Mouse (Mus musculus) left cerebral cortex, postnatal 36 days (tissue): ENCODE results near the gene Ppt2. TPM values are rescaled to one million over a fixed set of nuclear protein-coding genes. Genes with fewer than 3 reads are reported as not detected.

ENCODE experiments used
- DNase-seq, 2 experiments: peaks; one replicate each; pipeline ENCODE4 v3.0.0; 2021 to 2022; ENCODE audit warnings: low spot score in 2 of 2, mixed read lengths in 1 of 2
- intact Hi-C: fragments of 180-260 bp; cut with DNase I; formaldehyde crosslinking; loops from one replicate; pipeline ENCODE4 v1.15.1; 2025
- total RNA-seq, 2 experiments: library from RNA; stranded (reverse); gene quantifications; 2 replicates each; pipeline ENCODE4 v1.2.3; 2021

Gene Ppt2
- total RNA-seq, 2 experiments from 2014 or later, result 37.2 to 47.1 TPM

DNA sequence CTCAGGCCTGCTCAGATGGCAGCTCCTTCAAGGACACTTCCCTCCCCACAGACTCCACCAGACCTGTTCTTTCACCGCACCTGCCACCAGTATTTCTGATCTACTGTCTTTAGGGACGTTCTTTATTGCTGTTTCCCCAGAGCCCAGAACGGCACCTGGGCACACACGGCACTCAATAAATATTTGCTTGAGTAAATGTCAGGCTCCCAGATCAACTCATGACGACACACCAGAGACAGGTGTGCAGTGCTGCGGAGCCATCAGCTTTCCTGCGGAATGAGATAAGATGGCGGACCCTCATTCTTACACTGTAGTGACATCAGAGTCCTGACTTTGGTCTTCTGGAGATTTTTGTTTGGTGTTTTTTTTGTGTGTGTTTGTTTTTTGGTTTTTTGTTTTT, 7.3 kb downstream of the Ppt2 start:
- intact Hi-C loops, result no loop called here

GRCm38 (mm10) chr17:34618999-34619398, 9.3 kb downstream of the Ppt2 start:
- DNase-seq, result no peak
- intact Hi-C loops, result no loop called here

More for the DNA sequence above, 7.3 kb downstream of the Ppt2 start:
- no peak for DNase-seq

GRCm38 (mm10) chr17:34615871-34616270, 12.4 kb downstream of the Ppt2 start, which contains the start of gene Egfl8:
Gene Egfl8 (minus strand): TSS chr17:34615971.
- no peak for DNase-seq
- intact Hi-C loops, result no loop called here

DNA sequence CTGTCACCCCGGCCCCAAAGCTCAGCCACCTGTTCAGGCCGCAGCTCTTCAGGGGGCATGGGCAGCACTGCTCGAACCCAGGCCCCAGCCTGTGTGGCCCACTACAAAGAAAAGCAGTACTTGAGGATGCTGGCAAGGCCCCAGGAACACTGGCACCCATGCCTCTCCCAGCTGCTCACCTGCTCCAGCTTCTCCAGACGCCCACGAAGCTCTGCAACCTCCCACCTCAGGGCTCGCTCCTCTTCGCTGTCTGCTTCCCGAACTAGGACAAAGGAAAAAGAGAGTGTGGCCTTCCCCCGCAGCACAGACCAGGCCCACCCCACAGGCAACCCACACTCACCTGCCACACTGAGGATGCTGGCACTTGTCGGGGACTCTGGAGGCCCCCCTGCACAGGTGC, 14.5 kb downstream of the Ppt2 start:
- intact Hi-C loops, result no loop called here
- DNase-seq, result no peak

DNA sequence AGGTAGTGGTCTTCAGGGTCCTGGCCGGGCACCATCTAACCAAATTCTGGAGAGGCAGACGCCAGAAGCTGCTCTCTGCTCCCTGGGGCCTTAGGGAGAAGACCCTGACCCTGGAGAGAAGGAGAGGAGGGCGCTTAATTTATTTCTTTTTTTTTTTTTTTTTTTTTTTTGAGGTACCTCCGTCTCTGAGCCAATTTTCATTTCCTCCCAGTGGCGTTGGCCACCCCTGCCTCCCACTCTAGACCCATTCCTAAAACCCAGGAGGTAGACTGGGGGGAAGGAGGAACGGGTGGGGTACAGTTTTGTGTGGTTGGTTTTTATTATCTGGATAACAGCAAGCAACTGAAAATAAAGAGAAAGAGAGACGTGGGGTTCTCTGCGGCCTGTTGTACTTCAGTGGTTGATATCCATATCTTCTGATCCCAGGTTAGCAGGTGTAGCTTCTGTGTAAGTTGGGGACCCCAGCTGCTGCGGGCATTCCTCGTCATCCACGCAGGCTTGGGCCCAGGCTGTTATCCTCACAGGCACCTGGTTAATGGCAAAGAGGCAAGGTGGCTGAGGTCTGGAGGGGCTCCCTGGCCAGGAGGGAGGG, 15.2 kb downstream of the Ppt2 start:
- no peak for DNase-seq
- intact Hi-C loops, result no loop called here

GRCm38 (mm10) chr17:34611050-34611449, 17.3 kb downstream of the Ppt2 start:
- intact Hi-C loops, result no loop called here
- DNase-seq, result no peak

- intact Hi-C loops, result no loop called here
- DNase-seq, result no peak
Observed at GRCm38 (mm10) chr17:34607997-34608396, 20.3 kb downstream of the Ppt2 start.

DNA sequence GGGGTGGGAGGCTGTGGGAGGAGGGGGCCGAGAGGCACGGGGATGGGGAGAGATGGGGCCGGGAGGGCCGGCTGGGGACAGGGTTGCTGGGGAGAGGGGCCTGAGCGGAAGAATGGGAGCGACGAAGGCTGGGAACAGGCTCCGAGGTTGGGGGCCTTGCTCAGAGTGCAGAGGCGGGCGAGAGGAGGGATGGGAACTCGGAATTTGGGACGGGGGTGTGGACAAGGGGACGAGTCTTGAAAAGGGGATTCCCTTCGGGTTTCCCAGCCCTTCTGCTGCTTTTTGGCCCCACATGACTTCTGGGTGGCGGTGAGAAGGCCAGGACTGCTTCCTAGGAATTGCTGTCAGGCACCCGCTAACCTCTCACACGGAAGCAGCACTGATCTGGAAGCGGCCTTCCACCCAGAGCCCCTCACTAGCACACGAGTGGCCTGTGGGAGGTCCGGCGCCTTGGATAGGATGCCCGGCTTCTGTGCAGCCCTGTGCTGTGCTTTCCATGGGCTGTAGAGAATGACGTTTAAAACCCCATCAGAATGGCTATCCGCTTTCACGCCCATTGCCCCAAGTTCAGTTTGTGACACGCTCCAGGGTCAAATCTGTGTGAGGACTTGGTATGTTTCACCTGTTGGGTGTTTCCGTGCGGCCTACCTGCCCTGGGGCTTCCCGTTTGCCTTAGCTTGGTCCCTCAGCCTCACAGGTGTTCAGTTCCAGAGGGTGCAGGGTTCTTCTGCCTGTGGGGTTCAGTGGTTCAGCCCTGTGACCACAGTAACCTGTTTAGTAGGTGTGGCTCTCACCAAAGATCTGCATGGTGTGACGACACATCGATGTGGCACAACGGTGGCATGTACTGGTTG, 21.9 kb downstream of the Ppt2 start:
- DNase-seq, result no peak
- intact Hi-C loops, result no loop called here

- peak; percentile 97 to 99 for DNase-seq
- intact Hi-C loops, result loop anchor here (2.0 kb wide), 1 partner anchor 19 kb away; no protein-coding TSS in a partner anchor
Observed at GRCm38 (mm10) chr17:34605609-34606008, 22.7 kb downstream of the Ppt2 start.

DNA sequence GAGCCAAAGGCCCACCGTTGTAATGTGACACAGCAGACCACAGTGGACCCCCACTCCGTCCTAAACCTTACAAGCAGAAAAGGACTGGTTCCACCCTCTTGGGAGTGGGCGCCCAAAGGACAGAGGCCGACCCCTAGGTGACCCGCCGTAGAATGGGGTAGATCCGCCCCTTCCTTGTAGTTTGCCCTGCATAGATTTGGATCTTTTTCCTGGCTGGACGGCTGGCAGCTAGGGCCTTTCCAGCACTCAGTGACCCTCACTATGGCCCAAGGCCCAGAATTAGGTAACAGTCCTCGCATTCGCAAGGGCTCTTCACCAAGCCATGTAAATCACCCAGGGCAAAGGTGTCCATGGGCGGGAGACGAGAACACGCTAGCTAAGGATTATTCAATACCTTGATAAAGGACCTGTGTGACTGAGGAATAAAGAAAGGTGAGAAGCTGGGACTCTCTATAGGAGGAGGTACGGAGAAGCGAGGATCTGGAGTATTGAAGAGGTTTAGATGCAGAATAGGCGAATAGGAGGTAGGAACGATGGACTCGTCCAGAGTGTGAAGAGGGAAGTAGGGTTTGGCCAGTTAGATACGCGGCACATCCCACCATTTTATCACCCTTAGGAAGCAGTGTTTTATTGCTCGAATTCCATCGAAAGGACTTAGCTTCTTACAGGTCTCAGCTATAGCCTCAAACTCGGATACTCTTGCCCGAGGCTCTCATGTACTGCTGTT, 23.6 kb downstream of the Ppt2 start:
- intact Hi-C loops, result loop anchor here (2.0 kb wide), 1 partner anchor 18 kb away; no protein-coding TSS in a partner anchor
- no peak for DNase-seq

- peak; percentile 97 to 98 for DNase-seq
- intact Hi-C loops, result loop anchor here (2.0 kb wide), 1 partner anchor 17 kb away; no protein-coding TSS in a partner anchor
Observed at GRCm38 (mm10) chr17:34604061-34604508, 24.2 kb downstream of the Ppt2 start, which contains the start of gene Agpat1. Gene Agpat1 (plus strand): TSS chr17:34604262.

GRCm38 (mm10) chr17:34603375-34604060, 24.8 kb downstream of the Ppt2 start, which contains the start of gene Rnf5:
Gene Rnf5 (minus strand): TSS chr17:34603690.
- DNase-seq, result peak; percentile 96 to 99
- intact Hi-C loops, result loop anchor here (1.0 to 2.0 kb wide), 2 partner anchors 10 to 17 kb away; no protein-coding TSS in a partner anchor

GRCm38 (mm10) chr17:34601796-34602195, 26.5 kb downstream of the Ppt2 start:
- DNase-seq, result no peak

DNA sequence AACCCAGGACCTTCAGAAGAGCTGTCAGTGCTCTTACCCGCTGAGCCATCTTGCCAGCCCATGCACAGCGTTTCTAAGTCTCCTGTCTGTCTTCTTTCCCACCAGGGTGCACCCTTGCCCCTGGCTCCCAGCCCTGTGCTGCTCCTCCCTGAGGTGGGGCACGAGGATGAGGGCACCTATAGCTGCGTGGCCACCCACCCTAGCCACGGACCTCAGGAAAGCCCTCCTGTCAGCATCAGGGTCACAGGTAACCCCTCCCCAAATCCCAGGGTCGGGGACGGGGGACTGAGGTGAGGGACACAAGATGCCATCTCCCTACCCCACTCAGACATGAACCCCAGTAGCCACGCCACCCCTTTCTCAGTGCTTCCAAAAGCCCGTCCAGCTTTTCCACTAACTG, 28.4 kb downstream of the Ppt2 start:
- intact Hi-C loops, result loop anchor here (5.0 to 10.0 kb wide), 2 partner anchors 32 to 565 kb away; partner anchors contain the start of genes Col11a2, Rxrb and Slc39a7

More at GRCm38 (mm10) chr17:34601796-34602195, 26.5 kb downstream of the Ppt2 start:
- intact Hi-C loops, result no loop called here

GRCm38 (mm10) chr17:34597566-34598095, 30.7 kb downstream of the Ppt2 start, which contains the start of gene Ager:
Gene Ager (plus strand): TSS chr17:34597862.
- DNase-seq, result no peak
- intact Hi-C loops, result loop anchor here (5.0 to 10.0 kb wide), 2 partner anchors 35 to 563 kb away; partner anchors contain the start of genes Col11a2, Rxrb and Slc39a7

More for the DNA sequence above, 28.4 kb downstream of the Ppt2 start:
- DNase-seq, result no peak

- DNase-seq, result no peak
- intact Hi-C loops, result loop anchor here (5.0 to 10.0 kb wide), 2 partner anchors 36 to 561 kb away; partner anchors contain the start of genes Col11a2, Rxrb and Slc39a7
Observed at GRCm38 (mm10) chr17:34596098-34596497, 32.2 kb downstream of the Ppt2 start.

- intact Hi-C loops, result loop anchor here (1.0 to 10.0 kb wide), 4 partner anchors 9 to 643 kb away; partner anchors contain the start of genes Col11a2, Nfkbil1, Rnf5 and Rxrb
- no peak for DNase-seq
Observed at GRCm38 (mm10) chr17:34593752-34594525, 34.4 kb downstream of the Ppt2 start.
